Mouse (Mus musculus) intestine, embryonic 14.5 days (tissue): ENCODE measurements around the gene Mrpl45. TPM values are rescaled to one million over a fixed set of nuclear protein-coding genes. Genes with fewer than 3 reads are reported as not detected.

Experiments used
- ATAC-seq: fragments of 200-750 bp; cut with Nextera tagmentation; replicated peaks from 2 replicates; pipeline ENCODE4 v1.8.0; 2017; ENCODE audit warnings: low read depth, moderate number of reproducible peaks, moderate TSS enrichment, moderate library complexity; ENCODE audit not compliant: low FRiP score, low TSS enrichment
- DNase-seq: peaks from one replicate; pipeline ENCODE4 v3.0.0-alpha.2; 2018; ENCODE audit warnings: low spot score
- H3K27ac ChIP-seq: fragments of 300-500 bp; sonication (generic); 2 replicates; pipeline ENCODE4 v1.5.1; 2014; ENCODE audit warnings: low read depth, mild to moderate bottlenecking, control low read depth
- H3K27me3 ChIP-seq: fragments of 300-500 bp; sonication (generic); replicated peaks from 2 replicates; pipeline ENCODE4 v1.6.1; 2014; ENCODE audit warnings: low read length, control low read depth; ENCODE audit not compliant: control insufficient read depth, insufficient read depth
- H3K36me3 ChIP-seq: fragments of 300-500 bp; sonication (generic); 2 replicates; pipeline ENCODE4 v1.6.1; 2014; ENCODE audit warnings: low read length, control low read depth; ENCODE audit not compliant: control insufficient read depth, insufficient read depth
- H3K4me1 ChIP-seq: fragments of 300-500 bp; sonication (generic); replicated peaks from 2 replicates; pipeline ENCODE4 v1.6.1; 2014; ENCODE audit warnings: low read length, control low read depth, mixed read lengths; ENCODE audit not compliant: control insufficient read depth, insufficient read depth
- H3K4me2 ChIP-seq: fragments of 300-500 bp; sonication (generic); 2 replicates; pipeline ENCODE4 v1.6.1; 2014; ENCODE audit warnings: low read length
- H3K4me3 ChIP-seq: fragments of 300-500 bp; sonication (generic); 2 replicates; pipeline ENCODE4 v1.5.1; 2014; ENCODE audit warnings: low read depth, low read length, control low read depth, mixed read lengths
- H3K9ac ChIP-seq: fragments of 300-500 bp; sonication (generic); 2 replicates; pipeline ENCODE4 v1.6.1; 2014; ENCODE audit warnings: mild to moderate bottlenecking, low read length
- H3K9me3 ChIP-seq: fragments of 300-500 bp; sonication (generic); 2 replicates; pipeline ENCODE4 v1.6.1; 2016; ENCODE audit warnings: low read length, control low read depth; ENCODE audit not compliant: control insufficient read depth
- WGBS: fragments of 180-500 bp; shearing (Covaris S2); extraction: QIAGEN DNeasy Blood & Tissue Kit; methylation state at CpG from one replicate; pipeline ENCODE4 v1.1.7; 2014; 5-methylcytosine and 5-hydroxymethylcytosine counted together
- polyA plus RNA-seq: library from polyadenylated mRNA; unstranded; fragments of >200 nt; fragmentation: Nextera tagmentation; extraction: Ambion mirVana; gene quantifications from 2 replicates; pipeline ENCODE4 v1.2.1, GENCODE M21; 2014

Gene Mrpl45
- polyA plus RNA-seq, 1 experiment from 2014 or later, result 52.1 TPM

GRCm38 (mm10) chr11:97333896-97334295 lies 18.4 kb downstream of the Mrpl45 start:
- whole genome bisulfite sequencing, result 38% methylated on average over 1 of the region's 1 CpGs
- H3K27me3 ChIP-seq, result no peaks in the 10 kb centered on the region
- H3K9me3 ChIP-seq, result no peaks in the 10 kb centered on the region
- H3K27ac ChIP-seq, result no peak overlapping the region
- no peak overlapping the region for H3K4me2 ChIP-seq
- peaks cover 17% of the 10 kb centered on the region for H3K36me3 ChIP-seq
- DNase-seq (no peak), ATAC-seq (no peak)
- H3K4me3 ChIP-seq, result no peak overlapping the region
- no peaks in the 10 kb centered on the region for H3K4me1 ChIP-seq
- no peak overlapping the region for H3K9ac ChIP-seq

- Histone ChIP-seq H3K4me1 (no peaks in the 10 kb centered on the region), H3K4me2 (no peak overlapping the region), H3K9ac (no peak overlapping the region), H3K36me3 (peaks cover 12% of the 10 kb centered on the region), H3K9me3 (no peaks in the 10 kb centered on the region), H3K4me3 (no peak overlapping the region), H3K27ac (no peak overlapping the region), H3K27me3 (no peaks in the 10 kb centered on the region)
- DNase-seq (no peak), ATAC-seq (no peak)
- WGBS, result 81% methylated on average over 9 of the region's 9 CpGs
These were observed 18.9 kb downstream of the Mrpl45 start for GRCm38 (mm10) chr11:97334400-97334799.

GRCm38 (mm10) chr11:97336238-97336637 lies 20.7 kb downstream of the Mrpl45 start:
- H3K9ac ChIP-seq, result no peak overlapping the region
- H3K4me2 ChIP-seq, result no peak overlapping the region
- H3K4me1 ChIP-seq, result no peaks in the 10 kb centered on the region
- DNase-seq (no peak), ATAC-seq (no peak)
- H3K36me3 ChIP-seq, result no peaks in the 10 kb centered on the region
- H3K9me3 ChIP-seq, result no peaks in the 10 kb centered on the region
- no peak overlapping the region for H3K4me3 ChIP-seq
- H3K27me3 ChIP-seq, result no peaks in the 10 kb centered on the region
- no peak overlapping the region for H3K27ac ChIP-seq
- WGBS, result 53% methylated on average over 6 of the region's 6 CpGs

- no peak overlapping the region for H3K27ac ChIP-seq
- H3K27me3 ChIP-seq, result no peaks in the 10 kb centered on the region
- WGBS, result 69% methylated on average over 14 of the region's 14 CpGs
- no peak overlapping the region for H3K4me2 ChIP-seq
- no peaks in the 10 kb centered on the region for H3K4me1 ChIP-seq
- DNase-seq (no peak), ATAC-seq (no peak)
- no peaks in the 10 kb centered on the region for H3K36me3 ChIP-seq
- no peak overlapping the region for H3K9ac ChIP-seq
- no peaks in the 10 kb centered on the region for H3K9me3 ChIP-seq
- H3K4me3 ChIP-seq, result no peak overlapping the region
These were observed 21.3 kb downstream of the Mrpl45 start for GRCm38 (mm10) chr11:97336751-97337345.

GRCm38 (mm10) chr11:97337363-97337762 lies 21.8 kb downstream of the Mrpl45 start:
- ATAC-seq (no peak), DNase-seq (no peak)
- Histone ChIP-seq H3K9me3 (no peaks in the 10 kb centered on the region), H3K9ac (no peak overlapping the region), H3K27ac (no peak overlapping the region), H3K4me3 (no peak overlapping the region), H3K27me3 (no peaks in the 10 kb centered on the region), H3K4me1 (no peaks in the 10 kb centered on the region), H3K4me2 (no peak overlapping the region), H3K36me3 (no peaks in the 10 kb centered on the region)
- WGBS, result 81% methylated on average over 12 of the region's 12 CpGs

GRCm38 (mm10) chr11:97338302-97338976 lies 22.9 kb downstream of the Mrpl45 start:
- H3K9me3 ChIP-seq, result no peaks in the 10 kb centered on the region
- no peaks in the 10 kb centered on the region for H3K4me1 ChIP-seq
- peak overlapping the region; percentile 35 for H3K4me2 ChIP-seq
- no peaks in the 10 kb centered on the region for H3K36me3 ChIP-seq
- peak overlapping the region; percentile 76 for H3K27ac ChIP-seq
- no peak overlapping the region for H3K4me3 ChIP-seq
- 0 out of 2 replicates have a peak, but pooled peaks cover under 1% of the 10 kb centered on the region for H3K27me3 ChIP-seq
- H3K9ac ChIP-seq, result no peak overlapping the region
- peak; percentile 68 for DNase-seq
- 43% methylated on average over 21 of the region's 21 CpGs for WGBS
- ATAC-seq, result peak; percentile 50

- Histone ChIP-seq H3K4me1 (no peaks in the 10 kb centered on the region; the same call in 1 of the 2 replicates), H3K36me3 (no peaks in the 10 kb centered on the region), H3K4me2 (peak overlapping the region; percentile 35), H3K27me3 (0 out of 2 replicates have a peak, but pooled peaks cover 4% of the 10 kb centered on the region), H3K27ac (peak overlapping the region; percentile 76), H3K9ac (no peak overlapping the region), H3K9me3 (no peaks in the 10 kb centered on the region), H3K4me3 (no peak overlapping the region)
- peak; percentile 74 for DNase-seq
- 39% methylated on average over 17 of the region's 17 CpGs for WGBS
- 0 out of 2 replicates have a peak, but pooled peaks have one; percentile 6 for ATAC-seq
These were observed 23.4 kb downstream of the Mrpl45 start for GRCm38 (mm10) chr11:97338977-97339315.

GRCm38 (mm10) chr11:97343175-97343574 lies 27.7 kb downstream of the Mrpl45 start:
- Histone ChIP-seq H3K27me3 (0 out of 2 replicates have a peak, but pooled peaks cover 4% of the 10 kb centered on the region), H3K36me3 (no peaks in the 10 kb centered on the region), H3K4me3 (no peak overlapping the region), H3K27ac (no peak overlapping the region), H3K9ac (no peak overlapping the region), H3K4me1 (no peaks in the 10 kb centered on the region; the same call in 1 of the 2 replicates), H3K9me3 (no peaks in the 10 kb centered on the region), H3K4me2 (peak overlapping the region; percentile 28; the same call in 1 of the 2 replicates)
- DNase-seq, result no peak
- 33% methylated on average over 7 of the region's 8 CpGs for WGBS
- no peak for ATAC-seq

- no peak overlapping the region for H3K9ac ChIP-seq
- WGBS, result 31% methylated on average over 17 of the region's 17 CpGs
- no peak overlapping the region for H3K27ac ChIP-seq
- ATAC-seq, result no peak
- H3K27me3 ChIP-seq, result 0 out of 2 replicates have a peak, but pooled peaks cover 4% of the 10 kb centered on the region
- DNase-seq, result no peak
- H3K9me3 ChIP-seq, result no peaks in the 10 kb centered on the region
- no peaks in the 10 kb centered on the region for H3K36me3 ChIP-seq
- H3K4me2 ChIP-seq, result peak overlapping the region; percentile 28
- H3K4me1 ChIP-seq, result no peaks in the 10 kb centered on the region; the same call in 1 of the 2 replicates
- no peak overlapping the region for H3K4me3 ChIP-seq
These were observed 28.1 kb downstream of the Mrpl45 start for GRCm38 (mm10) chr11:97343619-97344018.
